Mouse (Mus musculus) intestine, postnatal 0 days (tissue): ENCODE measurements around the gene Sod1. TPM values are rescaled to one million over a fixed set of nuclear protein-coding genes. Genes with fewer than 3 reads are reported as not detected.

Experiments
- ATAC-seq: fragments of 200-750 bp; cut with Nextera tagmentation; 2 replicates; pipeline ENCODE4 v1.8.0; 2017; ENCODE audit warnings: mild to moderate bottlenecking, moderate TSS enrichment, moderate library complexity
- H3K27ac ChIP-seq: fragments of 300-500 bp; sonication (generic); 2 replicates; pipeline ENCODE4 v1.5.1; 2014; ENCODE audit warnings: mild to moderate bottlenecking, low read depth, low read length, moderate library complexity
- H3K27me3 ChIP-seq: fragments of 300-500 bp; sonication (generic); replicated peaks from 2 replicates; pipeline ENCODE4 v1.6.1; 2014; ENCODE audit warnings: low read length, mixed read lengths; ENCODE audit not compliant: control insufficient read depth, insufficient read depth
- H3K36me3 ChIP-seq: fragments of 300-500 bp; sonication (generic); 2 replicates; pipeline ENCODE4 v1.6.1; 2014; ENCODE audit warnings: mild to moderate bottlenecking, moderate library complexity; ENCODE audit not compliant: control insufficient read depth, insufficient read depth
- H3K4me1 ChIP-seq: fragments of 300-500 bp; sonication (generic); replicated peaks from 2 replicates; pipeline ENCODE4 v1.6.1; 2014; ENCODE audit warnings: antibody characterized with exemption, low read length, mixed read lengths; ENCODE audit not compliant: control insufficient read depth, insufficient read depth
- H3K4me2 ChIP-seq: fragments of 300-500 bp; sonication (generic); replicated peaks from 2 replicates; pipeline ENCODE4 v1.6.1; 2014; ENCODE audit warnings: low read depth, mild to moderate bottlenecking, moderate library complexity
- H3K4me3 ChIP-seq: fragments of 300-500 bp; sonication (generic); 2 replicates; pipeline ENCODE4 v1.5.1; 2014; ENCODE audit warnings: low read depth, low read length
- H3K9ac ChIP-seq: fragments of 300-500 bp; sonication (generic); 2 replicates; pipeline ENCODE4 v1.6.1; 2014; ENCODE audit warnings: mild to moderate bottlenecking, low read depth, low read length
- H3K9me3 ChIP-seq: fragments of 300-500 bp; sonication (generic); 2 replicates; pipeline ENCODE4 v1.6.1; 2016; ENCODE audit warnings: mixed run types; ENCODE audit not compliant: control insufficient read depth
- CTCF ChIP-seq: sonication (generic); IDR thresholded peaks from 2 replicates; pipeline ENCODE4 v1.5.1; 2016; ENCODE audit warnings: low read depth, mild to moderate bottlenecking, control low read depth, antibody characterized with exemption, moderate library complexity
- WGBS: fragments of 180-500 bp; shearing (Covaris S2); extraction: QIAGEN DNeasy Blood & Tissue Kit; methylation state at CpG from one replicate; pipeline ENCODE4 v1.1.7; 2014; 5-methylcytosine and 5-hydroxymethylcytosine counted together
- polyA plus RNA-seq: library from polyadenylated mRNA; unstranded; fragments of >200 nt; fragmentation: Nextera tagmentation; extraction: Ambion mirVana; gene quantifications from 2 replicates; pipeline ENCODE4 v1.2.1, GENCODE M21; 2015

The Sod1 gene
- polyA plus RNA-seq, 1 experiment from 2014 or later: 1,874 TPM

- H3K9me3 ChIP-seq: no peaks in the 10 kb centered on the region
- WGBS: 78% methylated on average over 6 of the region's 6 CpGs
- TF ChIP-seq CTCF: no peak
- no peaks in the 10 kb centered on the region; the same call in 1 of the 2 replicates for H3K4me1 ChIP-seq
- no peak overlapping the region for H3K4me3 ChIP-seq
- no peaks in the 10 kb centered on the region for H3K36me3 ChIP-seq
- no peaks in the 10 kb centered on the region for H3K27me3 ChIP-seq
- no peak overlapping the region for H3K9ac ChIP-seq
- no peak overlapping the region for H3K27ac ChIP-seq
- no peak for ATAC-seq
- H3K4me2 ChIP-seq: no peak overlapping the region
These were observed 39.6 kb upstream of the Sod1 start for GRCm38 (mm10) chr16:90180975-90181374.

DNA sequence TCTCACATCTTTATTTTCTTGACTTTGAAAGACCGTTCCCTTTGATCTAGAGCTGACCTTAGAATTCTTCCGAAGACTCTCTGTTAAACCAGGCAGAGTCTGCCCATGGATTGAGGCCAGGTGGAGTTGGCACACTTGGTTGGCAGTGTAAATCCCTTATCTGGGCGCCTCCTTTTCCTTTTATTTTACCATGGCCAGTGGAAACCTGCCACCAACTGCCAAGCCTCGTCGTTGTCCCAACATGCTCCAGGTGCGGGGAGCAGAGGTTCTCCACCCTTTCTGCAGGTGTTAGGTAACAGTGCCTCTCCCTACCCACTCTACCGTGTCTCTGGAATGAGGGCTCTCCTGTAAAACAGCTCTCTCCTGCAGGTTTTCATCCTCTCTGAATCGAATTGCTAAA, 38.9 kb upstream of the Sod1 start:
- no peak for TF ChIP-seq CTCF
- H3K4me2 ChIP-seq: no peak overlapping the region
- H3K9me3 ChIP-seq: no peaks in the 10 kb centered on the region
- no peaks in the 10 kb centered on the region; the same call in 1 of the 2 replicates for H3K4me1 ChIP-seq
- H3K4me3 ChIP-seq: no peak overlapping the region
- no peak for ATAC-seq
- no peak overlapping the region for H3K27ac ChIP-seq
- no peak overlapping the region for H3K9ac ChIP-seq
- no peaks in the 10 kb centered on the region for H3K36me3 ChIP-seq
- WGBS: 82% methylated on average over 8 of the region's 8 CpGs
- no peaks in the 10 kb centered on the region for H3K27me3 ChIP-seq

DNA sequence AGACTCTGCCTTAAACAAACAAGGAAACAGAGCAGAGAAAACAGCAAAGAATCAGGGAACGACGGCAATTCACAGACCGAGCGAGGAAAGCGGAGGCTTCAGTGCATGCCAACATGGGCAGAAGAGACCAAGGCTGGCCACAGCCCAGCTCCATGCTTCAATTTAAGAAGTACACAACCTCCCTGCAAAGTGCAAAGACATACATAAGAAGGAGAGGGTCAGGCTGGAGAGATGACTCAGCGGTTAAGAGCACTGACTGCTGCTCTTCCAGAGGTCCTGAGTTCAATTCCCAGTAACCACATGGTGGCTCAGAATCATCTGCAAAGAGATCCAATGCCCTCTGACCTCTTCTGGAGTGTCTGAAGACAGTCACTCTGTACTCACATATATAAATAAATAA, 36.4 kb upstream of the Sod1 start:
- no peak overlapping the region for H3K9ac ChIP-seq
- no peaks in the 10 kb centered on the region; the same call in 1 of the 2 replicates for H3K4me1 ChIP-seq
- TF ChIP-seq CTCF: no peak
- H3K27me3 ChIP-seq: no peaks in the 10 kb centered on the region
- no peak overlapping the region for H3K27ac ChIP-seq
- no peak overlapping the region for H3K4me2 ChIP-seq
- no peaks in the 10 kb centered on the region for H3K36me3 ChIP-seq
- WGBS: 57% methylated on average over 6 of the region's 6 CpGs
- H3K4me3 ChIP-seq: no peak overlapping the region
- H3K9me3 ChIP-seq: no peaks in the 10 kb centered on the region
- ATAC-seq: no peak

DNA sequence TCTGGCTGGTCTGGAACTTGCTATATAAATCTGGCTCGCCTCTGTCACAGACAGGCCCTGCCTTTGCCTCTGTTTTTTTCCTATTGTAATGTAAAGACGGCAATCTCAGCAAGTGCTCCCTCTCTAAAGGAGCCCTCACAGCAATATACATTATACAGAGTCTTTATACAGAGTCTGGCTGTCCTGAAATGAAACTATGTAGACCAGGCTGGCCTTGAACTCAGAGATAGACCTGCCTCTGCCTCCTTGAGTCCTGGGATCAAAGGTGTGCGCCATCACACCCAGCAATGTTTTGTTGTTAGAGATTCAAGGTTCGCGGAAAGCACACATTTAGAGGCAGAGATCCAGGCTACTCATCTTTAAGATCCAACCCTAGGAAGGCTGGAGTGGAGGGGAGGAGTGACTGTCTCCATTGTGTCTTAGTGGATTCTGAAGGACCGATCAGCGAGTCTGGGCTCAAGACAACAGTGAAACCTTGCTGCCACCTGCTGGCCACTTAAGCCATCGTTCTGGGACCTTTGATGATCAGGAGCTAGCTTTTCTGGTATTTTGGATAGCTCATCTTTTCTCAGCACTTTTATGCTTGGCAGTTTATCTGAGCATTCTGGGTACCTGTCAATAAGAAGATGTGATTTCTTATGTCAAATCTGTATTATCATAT, 34.5 kb upstream of the Sod1 start:
- H3K9me3 ChIP-seq: no peaks in the 10 kb centered on the region
- no peak for ATAC-seq
- no peak overlapping the region for H3K27ac ChIP-seq
- 45% methylated on average over 8 of the region's 8 CpGs for WGBS
- H3K4me3 ChIP-seq: no peak overlapping the region
- no peaks in the 10 kb centered on the region for H3K27me3 ChIP-seq
- no peaks in the 10 kb centered on the region; the same call in 1 of the 2 replicates for H3K4me1 ChIP-seq
- no peaks in the 10 kb centered on the region for H3K36me3 ChIP-seq
- H3K9ac ChIP-seq: no peak overlapping the region
- peak; percentile 95 for TF ChIP-seq CTCF
- H3K4me2 ChIP-seq: no peak overlapping the region

- H3K36me3 ChIP-seq: no peaks in the 10 kb centered on the region
- no peak overlapping the region for H3K27ac ChIP-seq
- no peaks in the 10 kb centered on the region for H3K27me3 ChIP-seq
- H3K4me3 ChIP-seq: no peak overlapping the region
- H3K4me2 ChIP-seq: no peak overlapping the region; the same call in 1 of the 2 replicates
- no peaks in the 10 kb centered on the region; the same call in 1 of the 2 replicates for H3K4me1 ChIP-seq
- no peaks in the 10 kb centered on the region for H3K9me3 ChIP-seq
- WGBS: 12% methylated on average over 13 of the region's 13 CpGs
- H3K9ac ChIP-seq: no peak overlapping the region
- ATAC-seq: peak; percentile 42; the same call in 1 of the 2 replicates
- peak; percentile 79 for TF ChIP-seq CTCF
These were observed 33.1 kb upstream of the Sod1 start for GRCm38 (mm10) chr16:90187453-90187852.

DNA sequence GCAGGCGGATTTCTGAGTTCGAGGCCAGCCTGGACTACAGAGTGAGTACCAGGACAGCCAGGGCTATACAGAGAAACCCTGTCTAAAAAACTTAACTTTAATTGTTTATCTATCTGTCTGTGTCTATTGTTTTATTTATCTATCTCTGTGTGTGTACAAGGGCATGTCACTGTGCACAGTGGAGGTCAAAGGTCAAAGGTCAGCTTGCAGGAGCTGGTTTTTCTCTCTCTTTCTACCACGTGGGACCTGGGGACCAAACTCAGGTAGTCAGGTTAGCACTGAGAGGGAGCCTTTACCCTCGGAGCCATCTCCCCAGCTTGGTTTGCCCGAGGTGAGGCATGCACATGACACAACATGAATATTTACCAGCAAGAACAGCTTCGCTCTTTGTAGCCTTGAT, 29.3 kb upstream of the Sod1 start:
- Histone ChIP-seq H3K4me1 (no peaks in the 10 kb centered on the region), H3K27ac (no peak overlapping the region), H3K4me3 (no peak overlapping the region), H3K9me3 (no peaks in the 10 kb centered on the region), H3K9ac (no peak overlapping the region), H3K4me2 (no peak overlapping the region), H3K27me3 (no peaks in the 10 kb centered on the region), H3K36me3 (no peaks in the 10 kb centered on the region)
- no peak for TF ChIP-seq CTCF
- 63% methylated on average over 6 of the region's 6 CpGs for WGBS
- no peak for ATAC-seq
